Mouse (Mus musculus) forebrain, embryonic 15.5 days (tissue): ENCODE measurements around the gene Cd36. TPM values are rescaled to one million over a fixed set of nuclear protein-coding genes. Genes with fewer than 3 reads are reported as not detected.

Experiments
- ATAC-seq: fragments of 200-750 bp; cut with Nextera tagmentation; replicated peaks from 2 replicates; pipeline ENCODE4 v1.8.0; 2017; ENCODE audit warnings: mild to moderate bottlenecking, moderate TSS enrichment, moderate library complexity
- H3K27ac ChIP-seq: fragments of 300-500 bp; sonication (generic); replicated peaks from 2 replicates; pipeline ENCODE4 v1.5.1; 2015; ENCODE audit warnings: mild to moderate bottlenecking, inconsistent platforms
- H3K27me3 ChIP-seq: fragments of 300-500 bp; sonication (generic); 2 replicates; pipeline ENCODE4 v1.6.1; 2015; ENCODE audit warnings: inconsistent platforms
- H3K36me3 ChIP-seq: fragments of 300-500 bp; sonication (generic); 2 replicates; pipeline ENCODE4 v1.6.1; 2015; ENCODE audit warnings: mild to moderate bottlenecking, inconsistent platforms
- H3K4me1 ChIP-seq: fragments of 300-500 bp; sonication (generic); 2 replicates; pipeline ENCODE4 v1.6.1; 2015; ENCODE audit warnings: inconsistent platforms
- H3K4me2 ChIP-seq: fragments of 300-500 bp; sonication (generic); replicated peaks from 2 replicates; pipeline ENCODE4 v1.6.1; 2015; ENCODE audit warnings: mild to moderate bottlenecking, inconsistent platforms
- H3K4me3 ChIP-seq: fragments of 300-500 bp; sonication (generic); 2 replicates; pipeline ENCODE4 v1.5.1; 2015; ENCODE audit warnings: mild to moderate bottlenecking, inconsistent platforms
- H3K9ac ChIP-seq: fragments of 300-500 bp; sonication (generic); replicated peaks from 2 replicates; pipeline ENCODE4 v1.6.1; 2015; ENCODE audit warnings: mild to moderate bottlenecking, inconsistent platforms
- H3K9me3 ChIP-seq: fragments of 300-500 bp; sonication (generic); 2 replicates; pipeline ENCODE4 v1.6.1; 2016; ENCODE audit warnings: inconsistent platforms
- WGBS: fragments of 180-500 bp; shearing (Covaris S2); methylation state at CpG from one replicate; pipeline ENCODE4 v1.1.7; 2015; ENCODE audit warnings: mixed read lengths; 5-methylcytosine and 5-hydroxymethylcytosine counted together
- polyA plus RNA-seq: library from polyadenylated mRNA; unstranded; fragments of >200 nt; fragmentation: Nextera tagmentation; extraction: Ambion mirVana; gene quantifications from 2 replicates; pipeline ENCODE4 v1.2.1, GENCODE M21; 2015

Gene Cd36
- polyA plus RNA-seq, 1 experiment from 2014 or later: 0.66 TPM

- Histone ChIP-seq H3K4me3 (no peak overlapping the region), H3K27ac (no peak overlapping the region), H3K36me3 (no peaks in the 10 kb centered on the region), H3K4me2 (no peak overlapping the region), H3K9me3 (no peaks in the 10 kb centered on the region), H3K4me1 (no peaks in the 10 kb centered on the region), H3K9ac (no peak overlapping the region), H3K27me3 (no peaks in the 10 kb centered on the region)
- WGBS: 88% methylated on average over 3 of the region's 3 CpGs
- no peak for ATAC-seq
Observed at GRCm38 (mm10) chr5:17886377-17886776, 2.2 kb downstream of the Cd36 start.

GRCm38 (mm10) chr5:17883357-17883875 lies 5.2 kb downstream of the Cd36 start:
- Histone ChIP-seq H3K4me1 (no peaks in the 10 kb centered on the region), H3K9me3 (no peaks in the 10 kb centered on the region), H3K9ac (no peak overlapping the region), H3K4me2 (no peak overlapping the region), H3K27ac (no peak overlapping the region), H3K4me3 (no peak overlapping the region), H3K27me3 (no peaks in the 10 kb centered on the region), H3K36me3 (no peaks in the 10 kb centered on the region)
- 49% methylated on average over 3 of the region's 3 CpGs for WGBS
- no peak for ATAC-seq

GRCm38 (mm10) chr5:17881542-17881896 lies 7.1 kb downstream of the Cd36 start:
- Histone ChIP-seq H3K4me2 (no peak overlapping the region), H3K36me3 (no peaks in the 10 kb centered on the region), H3K27me3 (no peaks in the 10 kb centered on the region), H3K9ac (no peak overlapping the region), H3K9me3 (no peaks in the 10 kb centered on the region), H3K27ac (no peak overlapping the region), H3K4me1 (no peaks in the 10 kb centered on the region), H3K4me3 (no peak overlapping the region)
- ATAC-seq: no peak
- WGBS: 89% methylated on average over 2 of the region's 2 CpGs

GRCm38 (mm10) chr5:17880799-17881541 lies 7.6 kb downstream of the Cd36 start:
- Histone ChIP-seq H3K9me3 (no peaks in the 10 kb centered on the region), H3K4me2 (no peak overlapping the region), H3K4me1 (no peaks in the 10 kb centered on the region), H3K27ac (no peak overlapping the region), H3K27me3 (no peaks in the 10 kb centered on the region), H3K4me3 (no peak overlapping the region), H3K36me3 (no peaks in the 10 kb centered on the region), H3K9ac (no peak overlapping the region)
- 88% methylated on average over 4 of the region's 4 CpGs for WGBS
- ATAC-seq: no peak

- no peak overlapping the region for H3K27ac ChIP-seq
- WGBS: 28% methylated on average over 1 of the region's 1 CpGs
- no peaks in the 10 kb centered on the region for H3K4me1 ChIP-seq
- ATAC-seq: no peak
- H3K36me3 ChIP-seq: no peaks in the 10 kb centered on the region
- no peaks in the 10 kb centered on the region for H3K9me3 ChIP-seq
- no peak overlapping the region for H3K4me2 ChIP-seq
- no peak overlapping the region for H3K9ac ChIP-seq
- no peaks in the 10 kb centered on the region for H3K27me3 ChIP-seq
- no peak overlapping the region for H3K4me3 ChIP-seq
Observed at GRCm38 (mm10) chr5:17879924-17880323, 8.7 kb downstream of the Cd36 start.

GRCm38 (mm10) chr5:17877044-17877443 lies 11.6 kb downstream of the Cd36 start:
- no peaks in the 10 kb centered on the region for H3K9me3 ChIP-seq

GRCm38 (mm10) chr5:17876637-17877036 lies 12.0 kb downstream of the Cd36 start:
- no peaks in the 10 kb centered on the region for H3K9me3 ChIP-seq
- WGBS: 81% methylated on average over 3 of the region's 3 CpGs
- H3K9ac ChIP-seq: no peak overlapping the region
- no peak for ATAC-seq
- H3K4me3 ChIP-seq: no peak overlapping the region
- H3K4me2 ChIP-seq: no peak overlapping the region
- no peaks in the 10 kb centered on the region for H3K4me1 ChIP-seq
- no peaks in the 10 kb centered on the region for H3K27me3 ChIP-seq
- no peaks in the 10 kb centered on the region for H3K36me3 ChIP-seq
- no peak overlapping the region for H3K27ac ChIP-seq

More at GRCm38 (mm10) chr5:17877044-17877443, 11.6 kb downstream of the Cd36 start:
- WGBS: 90% methylated on average over 7 of the region's 7 CpGs
- Histone ChIP-seq H3K4me2 (no peak overlapping the region), H3K27ac (no peak overlapping the region), H3K4me1 (no peaks in the 10 kb centered on the region), H3K4me3 (no peak overlapping the region), H3K36me3 (no peaks in the 10 kb centered on the region), H3K27me3 (no peaks in the 10 kb centered on the region), H3K9ac (no peak overlapping the region)
- no peak for ATAC-seq

GRCm38 (mm10) chr5:17874335-17874734 lies 14.3 kb downstream of the Cd36 start:
- no peaks in the 10 kb centered on the region for H3K27me3 ChIP-seq
- 95% methylated on average over 2 of the region's 2 CpGs for WGBS

GRCm38 (mm10) chr5:17865432-17865831 lies 23.2 kb downstream of the Cd36 start:
- Histone ChIP-seq H3K36me3 (no peaks in the 10 kb centered on the region), H3K27me3 (no peaks in the 10 kb centered on the region), H3K9me3 (no peaks in the 10 kb centered on the region), H3K9ac (no peak overlapping the region), H3K4me1 (no peaks in the 10 kb centered on the region), H3K4me2 (no peak overlapping the region), H3K27ac (no peak overlapping the region), H3K4me3 (no peak overlapping the region)
- no peak for ATAC-seq

More at GRCm38 (mm10) chr5:17874335-17874734, 14.3 kb downstream of the Cd36 start:
- H3K36me3 ChIP-seq: no peaks in the 10 kb centered on the region
- H3K4me1 ChIP-seq: no peaks in the 10 kb centered on the region
- no peak overlapping the region for H3K4me3 ChIP-seq
- H3K9me3 ChIP-seq: no peaks in the 10 kb centered on the region
- H3K4me2 ChIP-seq: no peak overlapping the region
- no peak overlapping the region for H3K9ac ChIP-seq
- ATAC-seq: no peak
- no peak overlapping the region for H3K27ac ChIP-seq

GRCm38 (mm10) chr5:17863085-17863484 lies 25.5 kb downstream of the Cd36 start:
- no peaks in the 10 kb centered on the region for H3K36me3 ChIP-seq
- no peaks in the 10 kb centered on the region for H3K9me3 ChIP-seq
- H3K4me2 ChIP-seq: no peak overlapping the region
- no peak for ATAC-seq
- no peaks in the 10 kb centered on the region for H3K4me1 ChIP-seq
- no peak overlapping the region for H3K4me3 ChIP-seq
- no peak overlapping the region for H3K9ac ChIP-seq
- 80% methylated on average over 2 of the region's 2 CpGs for WGBS
- no peak overlapping the region for H3K27ac ChIP-seq
- no peaks in the 10 kb centered on the region for H3K27me3 ChIP-seq

GRCm38 (mm10) chr5:17858399-17858798 lies 30.2 kb downstream of the Cd36 start:
- H3K4me3 ChIP-seq: no peak overlapping the region
- WGBS: 89% methylated on average over 3 of the region's 3 CpGs
- H3K4me1 ChIP-seq: no peaks in the 10 kb centered on the region
- H3K36me3 ChIP-seq: no peaks in the 10 kb centered on the region
- no peaks in the 10 kb centered on the region for H3K9me3 ChIP-seq
- H3K4me2 ChIP-seq: no peak overlapping the region
- ATAC-seq: no peak
- H3K27me3 ChIP-seq: no peaks in the 10 kb centered on the region
- no peak overlapping the region for H3K9ac ChIP-seq
- H3K27ac ChIP-seq: no peak overlapping the region

GRCm38 (mm10) chr5:17857871-17858270 lies 30.7 kb downstream of the Cd36 start:
- Histone ChIP-seq H3K27ac (no peak overlapping the region), H3K4me2 (no peak overlapping the region), H3K9ac (no peak overlapping the region), H3K36me3 (no peaks in the 10 kb centered on the region), H3K9me3 (no peaks in the 10 kb centered on the region), H3K4me3 (no peak overlapping the region), H3K27me3 (no peaks in the 10 kb centered on the region), H3K4me1 (no peaks in the 10 kb centered on the region)
- 95% methylated on average over 3 of the region's 3 CpGs for WGBS
- ATAC-seq: no peak

GRCm38 (mm10) chr5:17857262-17857661 lies 31.3 kb downstream of the Cd36 start:
- no peak overlapping the region for H3K27ac ChIP-seq
- ATAC-seq: no peak
- no peak overlapping the region for H3K9ac ChIP-seq
- H3K9me3 ChIP-seq: no peaks in the 10 kb centered on the region
- 95% methylated on average over 4 of the region's 4 CpGs for WGBS
- H3K4me3 ChIP-seq: no peak overlapping the region
- no peak overlapping the region for H3K4me2 ChIP-seq
- no peaks in the 10 kb centered on the region for H3K4me1 ChIP-seq
- no peaks in the 10 kb centered on the region for H3K27me3 ChIP-seq
- H3K36me3 ChIP-seq: no peaks in the 10 kb centered on the region
